Mouse (Mus musculus): Measurements from ENCODE around the gene Prps2. TPM values are rescaled to one million over a fixed set of nuclear protein-coding genes. Genes with fewer than 3 reads are reported as not detected.

The Prps2 gene
- total and polyA plus RNA-seq, 3 experiments = 43.9 to 74.3 (median 73.1) TPM

DNA sequence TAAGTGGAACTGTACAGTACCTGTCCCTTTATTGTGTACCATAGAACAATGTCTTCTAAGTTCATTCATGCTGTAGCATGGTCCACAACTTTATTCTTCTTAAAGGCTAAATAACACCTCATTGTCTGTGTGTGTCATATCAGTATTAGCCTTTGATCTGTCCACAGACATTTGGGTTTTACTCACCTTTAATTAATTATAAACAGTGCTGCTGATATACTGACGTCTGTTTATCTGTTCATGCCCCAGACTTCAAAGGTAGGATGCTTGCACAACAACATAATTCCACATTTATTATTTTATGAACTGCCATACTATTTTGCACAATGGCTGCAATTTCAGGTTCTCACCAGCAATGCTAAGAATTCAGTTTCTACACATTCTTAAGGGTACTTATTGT is 35.1 kb upstream of the Prps2 start:
- dilution Hi-C loops (cut with MboI; ENCODE audit: extremely low pct_ligation_motif_present, extremely low pct_unique_long_range_greater_than_20kb, low sequenced_read_pairs) = no loop called here
- H3K27ac ChIP-seq (ENCODE audit: insufficient read depth, low read depth) = no peak overlapping the region

DNA sequence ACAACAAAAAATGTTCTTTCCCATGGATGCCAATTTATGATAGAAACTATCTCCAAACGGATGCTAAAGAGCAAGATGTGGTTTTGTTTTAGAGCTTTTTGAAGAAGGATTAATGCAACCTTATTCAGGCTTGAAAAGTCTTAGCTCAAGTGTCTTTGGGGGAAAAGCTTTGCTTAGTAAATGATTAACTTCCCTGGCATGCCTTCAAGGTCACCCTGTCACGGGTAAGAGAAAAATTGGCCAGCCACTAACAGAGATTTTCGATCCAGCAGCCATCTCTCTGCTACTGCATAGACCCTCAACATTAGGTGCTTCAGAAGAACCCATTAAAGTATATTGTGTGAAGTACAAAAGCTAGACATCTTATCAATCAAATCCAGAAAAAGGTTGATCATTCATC is 12.4 kb upstream of the Prps2 start:
- dilution Hi-C loops (cut with MboI; ENCODE audit: extremely low pct_ligation_motif_present, extremely low pct_unique_long_range_greater_than_20kb, low sequenced_read_pairs) (no loop called here), in situ Hi-C loops (cut with MboI; ENCODE audit: low pct_ligation_motif_present, low pct_unique_long_range_greater_than_20kb, low sequenced_read_pairs) (no loop called here)
- no peak overlapping the region for H3K4me3 ChIP-seq (replicated peaks in 1 of 3; ENCODE audit: low read depth in 2 of 3, low read length in 2 of 3, poor library complexity in 1 of 3)
- H3K27ac ChIP-seq (ENCODE audit: insufficient read depth, low read depth) = no peak overlapping the region
- no peaks in the 10 kb centered on the region for H3K36me3 ChIP-seq (replicated peaks in 1 of 2; ENCODE audit: control insufficient read depth in 1 of 2, insufficient read depth in 1 of 2, low read length in 1 of 2)
- no peak for DNase-seq (ENCODE audit: extremely low read depth)
- no peaks in the 10 kb centered on the region for H3K9me3 ChIP-seq (replicated peaks; ENCODE audit: low read length)
- TF ChIP-seq ZMIZ1 (IDR thresholded peaks at IDR 0.05; ENCODE audit: low read depth, low read length) (no peak), MAFK (IDR thresholded peaks at IDR 0.05; ENCODE audit: insufficient replicate concordance, low read length) (no peak), NRF1 (IDR thresholded peaks at IDR 0.05; ENCODE audit: low read depth, low read length) (no peak), SMC3 (IDR thresholded peaks at IDR 0.05; ENCODE audit: low read depth, low read length) (no peak), MEF2A (IDR thresholded peaks at IDR 0.05; ENCODE audit: borderline replicate concordance, low read depth, low read length) (no peak), IRF4 (IDR thresholded peaks at IDR 0.05; ENCODE audit: low read depth, low read length) (no peak), MXI1 (IDR thresholded peaks at IDR 0.05; ENCODE audit: low read depth, low read length) (no peak), ELF1 (IDR thresholded peaks at IDR 0.05; ENCODE audit: low read depth, low read length) (no peak), ETS1 (conservative IDR thresholded peaks at IDR 0.05; ENCODE audit: low read depth, low read length) (no peak), POLR2A (IDR thresholded peaks at IDR 0.05; ENCODE audit: low read depth, low read length) (no peak), GABPA (IDR thresholded peaks at IDR 0.05; ENCODE audit: insufficient replicate concordance, low read depth, low read length) (no peak), ZNF384 (IDR thresholded peaks at IDR 0.05; ENCODE audit: low read depth, low read length) (no peak), KAT2A (IDR thresholded peaks at IDR 0.05; ENCODE audit: insufficient replicate concordance, low read length) (no peak), BHLHE40 (IDR thresholded peaks at IDR 0.05; ENCODE audit: low read depth, low read length) (no peak), EP300 (IDR thresholded peaks at IDR 0.05; ENCODE audit: low read length) (no peak), SIN3A (IDR thresholded peaks at IDR 0.05; ENCODE audit: low read length) (no peak), CTCF (conservative IDR thresholded peaks at IDR 0.05 in 1 of 2, IDR thresholded peaks at IDR 0.05 in 1 of 2; ENCODE audit: low read depth in 2 of 2, low read length in 2 of 2) (no peak), E2F4 (IDR thresholded peaks at IDR 0.05; ENCODE audit: insufficient replicate concordance, low read depth, low read length) (no peak), POLR2AphosphoS2 (IDR thresholded peaks at IDR 0.05; ENCODE audit: low read depth, low read length) (no peak)
- no peaks in the 10 kb centered on the region for H3K4me1 ChIP-seq (ENCODE audit: control insufficient read depth in 1 of 2, insufficient read depth in 2 of 2)
- no peak overlapping the region for H3K4me2 ChIP-seq (ENCODE audit: insufficient read depth, low read depth, poor library complexity, severe bottlenecking)
- H3K79me2 ChIP-seq (replicated peaks; ENCODE audit: control insufficient read depth, extremely low read depth, insufficient read depth, poor library complexity, severe bottlenecking) = no peaks in the 10 kb centered on the region
- H3K27me3 ChIP-seq (replicated peaks) = no peaks in the 10 kb centered on the region
- no peak overlapping the region for H3K9ac ChIP-seq (ENCODE audit: insufficient read depth, low read depth)

More for the DNA sequence above, 35.1 kb upstream of the Prps2 start:
- no peak for TF ChIP-seq ETS1 (conservative IDR thresholded peaks at IDR 0.05; ENCODE audit: low read depth, low read length)
- no peak for TF ChIP-seq UBTF (IDR thresholded peaks at IDR 0.05; ENCODE audit: low read depth, low read length)
- no peak for TF ChIP-seq USF2 (conservative IDR thresholded peaks at IDR 0.05; ENCODE audit: low read depth, low read length)
- TF ChIP-seq TBP (conservative IDR thresholded peaks at IDR 0.05; ENCODE audit: low read depth, low read length) = no peak
- TF ChIP-seq IRF4 (IDR thresholded peaks at IDR 0.05; ENCODE audit: low read depth, low read length) = no peak
- no peak for TF ChIP-seq ZC3H11A (IDR thresholded peaks at IDR 0.05; ENCODE audit: low read depth, low read length)
- Histone ChIP-seq H3K9ac (ENCODE audit: insufficient read depth, low read depth) (no peak overlapping the region), H3K27me3 (replicated peaks) (no peaks in the 10 kb centered on the region), H3K4me3 (replicated peaks in 1 of 3; ENCODE audit: low read depth in 2 of 3, low read length in 2 of 3, poor library complexity in 1 of 3) (no peak overlapping the region), H3K4me2 (ENCODE audit: insufficient read depth, low read depth, poor library complexity, severe bottlenecking) (no peak overlapping the region), H3K79me2 (replicated peaks; ENCODE audit: control insufficient read depth, extremely low read depth, insufficient read depth, poor library complexity, severe bottlenecking) (no peaks in the 10 kb centered on the region), H3K4me1 (ENCODE audit: control insufficient read depth in 1 of 2, insufficient read depth in 2 of 2) (peaks cover 0 to 4% of the 10 kb centered on the region in 2 experiments; a peak in 2 of 4 replicates), H3K9me3 (replicated peaks; ENCODE audit: low read length) (no peaks in the 10 kb centered on the region), H3K36me3 (replicated peaks in 1 of 2; ENCODE audit: control insufficient read depth in 1 of 2, insufficient read depth in 1 of 2, low read length in 1 of 2) (no peaks in the 10 kb centered on the region)
- DNase-seq (ENCODE audit: extremely low read depth) = no peak
- in situ Hi-C loops (cut with MboI; ENCODE audit: low pct_ligation_motif_present, low pct_unique_long_range_greater_than_20kb, low sequenced_read_pairs) = no loop called here

Measured in CH12.LX (cell line).